Mouse (Mus musculus): ENCODE measurements around the gene Ostm1. TPM values are rescaled to one million over a fixed set of nuclear protein-coding genes. Genes with fewer than 3 reads are reported as not detected.

The Ostm1 gene
- total RNA-seq, 4 experiments from 2014 or later = 18.6 to 21.5 (median 20.9) TPM

DNA sequence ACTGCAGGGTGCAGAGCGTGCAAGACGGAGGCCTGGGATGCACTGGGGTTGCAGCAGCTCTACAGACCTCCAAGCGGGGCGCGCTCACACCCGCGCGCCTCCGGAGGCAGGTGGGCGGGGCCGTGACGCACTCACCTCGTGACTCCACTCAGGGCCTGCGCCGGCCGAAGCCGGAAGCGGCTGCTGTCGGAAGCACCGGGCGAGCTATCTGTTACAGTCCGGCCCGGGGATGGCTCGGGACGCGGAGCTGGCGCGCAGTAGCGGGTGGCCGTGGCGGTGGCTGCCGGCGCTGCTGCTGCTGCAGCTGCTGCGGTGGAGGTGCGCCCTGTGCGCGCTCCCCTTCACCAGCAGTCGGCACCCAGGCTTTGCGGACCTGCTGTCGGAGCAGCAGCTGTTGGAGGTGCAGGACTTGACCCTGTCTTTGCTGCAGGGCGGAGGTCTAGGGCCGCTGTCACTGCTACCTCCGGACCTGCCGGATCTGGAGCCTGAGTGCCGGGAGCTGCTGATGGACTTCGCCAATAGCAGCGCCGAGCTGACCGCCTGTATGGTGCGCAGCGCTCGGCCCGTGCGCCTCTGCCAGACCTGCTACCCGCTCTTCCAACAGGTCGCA, 95.2 kb downstream of the Ostm1 start:
- peak; percentile 82 to 87 for DNase-seq (ENCODE audit: low spot score in 2 of 2)

GRCm38 (mm10) chr10:42679586-42679985, 96.0 kb downstream of the Ostm1 start:
- DNase-seq (ENCODE audit: low spot score in 2 of 2) = no peak

GRCm38 (mm10) chr10:42680582-42681001, 97.0 kb downstream of the Ostm1 start:
- no peak for DNase-seq (ENCODE audit: low spot score in 2 of 2)

- DNase-seq (ENCODE audit: low spot score in 2 of 2) = no peak
Measured at GRCm38 (mm10) chr10:42682421-42682820, 98.8 kb downstream of the Ostm1 start.

GRCm38 (mm10) chr10:42687873-42688272, 104.3 kb downstream of the Ostm1 start:
- no peak for DNase-seq (ENCODE audit: low spot score in 2 of 2)

DNA sequence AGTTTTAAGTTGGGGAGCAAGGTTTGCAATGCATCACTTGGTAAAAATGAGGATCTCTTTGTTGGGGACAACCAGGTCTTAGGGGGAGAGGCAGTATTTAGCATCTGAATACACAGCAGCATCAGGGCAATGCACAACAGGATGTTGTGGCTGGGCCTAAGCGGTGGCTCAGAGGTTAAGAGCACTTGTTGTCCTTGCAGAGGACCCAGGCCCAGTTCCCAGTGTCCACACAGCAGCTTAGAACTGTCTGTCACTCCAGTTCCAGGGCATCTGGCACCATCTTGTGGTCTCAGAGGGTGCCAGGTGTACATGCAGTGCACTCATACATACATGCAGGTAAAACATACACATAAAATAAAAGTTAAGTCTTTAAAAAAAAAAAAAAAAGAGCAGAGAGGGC, 106.1 kb downstream of the Ostm1 start:
- no peak for DNase-seq (ENCODE audit: low spot score in 2 of 2)

DNA sequence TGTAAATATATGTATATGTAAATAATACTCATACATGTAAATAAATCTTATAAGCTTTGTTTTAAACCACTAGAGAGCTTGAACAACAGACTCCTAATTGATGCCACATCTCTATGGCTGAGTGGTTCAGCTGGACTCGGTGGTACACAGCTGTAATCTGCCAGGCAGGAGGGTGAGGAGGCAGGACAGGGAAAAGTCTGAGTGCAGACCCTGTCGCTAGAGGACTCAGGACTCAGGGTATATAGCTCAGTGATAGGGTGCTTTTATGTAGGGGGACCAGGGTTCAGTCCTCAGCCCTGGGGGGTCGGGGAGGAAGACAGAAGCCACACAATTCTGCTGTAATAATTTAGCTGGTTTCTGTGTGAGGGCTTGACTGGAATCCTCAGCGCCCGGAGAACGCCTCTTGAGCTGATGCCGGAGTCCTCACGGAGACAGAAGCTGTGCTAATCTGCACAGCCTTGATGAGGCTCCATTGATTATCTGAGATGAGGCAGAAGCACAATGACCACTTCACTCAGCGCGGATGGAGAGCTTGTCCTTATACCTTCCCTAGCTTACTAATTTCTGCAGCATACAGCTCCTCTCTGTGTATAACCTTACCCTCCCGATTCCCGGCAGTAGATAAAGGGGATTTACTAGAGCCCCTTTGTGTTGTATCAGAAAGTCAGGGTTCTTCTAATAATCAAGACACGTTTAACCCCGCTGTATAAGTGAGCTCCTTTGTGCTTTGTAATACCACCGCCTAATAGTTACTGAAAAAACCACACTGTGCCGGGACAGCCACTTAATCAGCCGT, 106.8 kb downstream of the Ostm1 start:
- DNase-seq (ENCODE audit: low spot score in 2 of 2) = no peak

GRCm38 (mm10) chr10:42691051-42691450, 107.4 kb downstream of the Ostm1 start:
- no peak for DNase-seq (ENCODE audit: low spot score in 2 of 2)

DNA sequence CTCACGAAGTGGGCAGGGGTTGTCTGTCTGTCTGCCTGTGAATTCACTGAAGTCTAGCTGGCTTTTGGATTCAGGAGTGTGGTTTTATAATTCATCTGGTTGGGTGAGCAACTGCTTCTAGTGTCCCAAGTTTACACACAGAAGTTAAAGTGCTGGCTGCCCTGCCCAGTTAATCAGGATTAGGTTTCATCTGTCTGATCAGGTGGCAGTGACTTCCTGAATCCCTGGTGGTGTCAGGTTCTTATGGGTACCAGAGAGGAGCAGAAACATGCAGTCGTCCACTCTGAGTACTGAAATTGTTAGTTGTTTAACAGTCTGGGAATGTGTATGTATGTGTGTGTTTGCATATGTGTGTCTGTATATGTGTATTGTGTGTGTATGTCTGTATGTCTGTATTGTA, 108.5 kb downstream of the Ostm1 start:
- DNase-seq (ENCODE audit: low spot score in 2 of 2) = no peak

- DNase-seq (ENCODE audit: low spot score in 2 of 2) = no peak
Measured at GRCm38 (mm10) chr10:42692794-42693193, 109.2 kb downstream of the Ostm1 start.

DNA sequence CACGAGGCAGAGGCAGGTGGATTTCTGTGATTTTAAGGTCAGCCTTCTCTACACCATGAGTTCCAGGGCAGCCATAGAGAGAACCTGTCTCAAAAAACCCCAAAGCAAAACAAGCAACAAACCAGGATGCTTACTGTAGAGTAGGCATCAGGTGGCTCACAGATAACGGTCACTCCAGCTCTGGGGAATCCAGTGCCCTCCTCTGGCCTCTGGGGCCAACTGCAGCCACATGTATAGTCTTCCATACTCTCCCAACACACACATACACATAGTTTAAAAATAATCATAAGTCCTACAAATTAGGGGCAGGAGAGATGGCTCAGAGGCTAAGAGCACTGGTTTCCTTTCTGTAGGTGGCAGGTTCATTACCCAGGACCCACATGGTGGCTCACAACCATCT, 109.9 kb downstream of the Ostm1 start:
- no peak for DNase-seq (ENCODE audit: low spot score in 2 of 2)

GRCm38 (mm10) chr10:42696361-42696760, 112.7 kb downstream of the Ostm1 start:
- DNase-seq (ENCODE audit: low spot score in 2 of 2) = no peak

GRCm38 (mm10) chr10:42697007-42697406, 113.4 kb downstream of the Ostm1 start:
- DNase-seq (ENCODE audit: low spot score in 2 of 2) = peak; percentile 32 to 43

DNA sequence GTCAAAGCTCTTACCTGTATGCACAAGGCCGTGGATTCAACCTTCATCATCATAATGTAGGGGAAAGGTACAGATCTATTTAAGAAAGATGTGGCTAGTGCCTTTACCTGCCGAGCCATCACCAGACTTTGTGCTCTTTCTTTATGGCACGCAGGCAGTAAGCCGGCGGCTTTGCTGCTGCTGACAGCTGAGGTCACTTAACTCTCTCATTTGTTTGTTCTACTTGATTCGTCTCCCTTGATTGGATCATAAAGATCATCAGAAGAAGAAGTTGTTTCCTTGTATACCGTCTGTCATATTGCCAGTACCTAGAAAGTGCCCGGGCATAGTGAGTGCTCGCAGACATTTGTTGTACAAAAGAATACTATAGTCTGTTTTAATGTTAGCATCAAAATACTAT, 114.8 kb downstream of the Ostm1 start:
- no peak for DNase-seq (ENCODE audit: low spot score in 2 of 2)

GRCm38 (mm10) chr10:42698994-42699393, 115.4 kb downstream of the Ostm1 start:
- DNase-seq (ENCODE audit: low spot score in 2 of 2) = no peak

GRCm38 (mm10) chr10:42702111-42702510, 118.5 kb downstream of the Ostm1 start:
- DNase-seq (ENCODE audit: low spot score in 2 of 2) = no peak

DNA sequence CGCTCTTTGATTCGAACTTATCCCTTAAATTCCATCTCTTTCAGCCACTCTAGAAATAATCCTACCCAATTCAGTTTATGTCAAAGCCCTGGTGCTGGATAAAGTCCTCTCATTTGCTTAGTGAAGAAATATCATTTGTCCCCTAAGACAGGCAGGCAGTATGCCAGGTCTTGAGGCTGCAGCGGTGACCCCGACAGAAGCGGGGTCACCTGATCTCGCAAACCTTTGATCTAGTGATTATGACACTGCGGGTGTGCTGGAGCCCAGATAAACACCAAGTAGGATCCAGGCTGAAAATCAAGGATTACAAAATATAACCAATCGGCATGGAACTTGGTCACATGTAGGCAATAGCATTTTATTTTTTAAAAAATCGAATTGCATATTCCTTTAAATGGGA, 131.1 kb downstream of the Ostm1 start:
- no peak for DNase-seq (ENCODE audit: low spot score in 2 of 2)

- no peak for DNase-seq (ENCODE audit: low spot score in 2 of 2)
Measured at GRCm38 (mm10) chr10:42715366-42716035, 131.9 kb downstream of the Ostm1 start.

DNA sequence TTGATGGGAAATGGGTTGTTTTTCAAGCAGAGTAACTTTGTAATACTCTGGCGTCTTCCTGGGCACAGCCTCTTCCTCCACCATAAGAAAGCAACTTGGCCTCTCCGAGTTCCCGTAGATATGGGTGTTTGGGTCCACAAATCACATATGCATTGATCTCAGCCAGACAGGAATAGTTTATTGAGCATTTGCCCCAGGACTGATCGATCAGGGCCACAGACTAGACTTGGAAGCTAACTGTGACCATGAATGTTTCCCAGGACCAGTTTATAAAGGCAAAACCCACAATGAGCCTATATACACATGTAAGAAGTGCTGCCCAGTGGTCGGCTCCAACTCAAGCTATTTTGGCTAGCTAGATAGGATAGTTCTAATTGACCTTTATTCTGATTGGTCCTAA, 138.5 kb downstream of the Ostm1 start:
- DNase-seq (ENCODE audit: low spot score in 2 of 2) = no peak

- DNase-seq (ENCODE audit: low spot score in 2 of 2) = no peak
Measured at GRCm38 (mm10) chr10:42723275-42724232, 139.9 kb downstream of the Ostm1 start.

DNA sequence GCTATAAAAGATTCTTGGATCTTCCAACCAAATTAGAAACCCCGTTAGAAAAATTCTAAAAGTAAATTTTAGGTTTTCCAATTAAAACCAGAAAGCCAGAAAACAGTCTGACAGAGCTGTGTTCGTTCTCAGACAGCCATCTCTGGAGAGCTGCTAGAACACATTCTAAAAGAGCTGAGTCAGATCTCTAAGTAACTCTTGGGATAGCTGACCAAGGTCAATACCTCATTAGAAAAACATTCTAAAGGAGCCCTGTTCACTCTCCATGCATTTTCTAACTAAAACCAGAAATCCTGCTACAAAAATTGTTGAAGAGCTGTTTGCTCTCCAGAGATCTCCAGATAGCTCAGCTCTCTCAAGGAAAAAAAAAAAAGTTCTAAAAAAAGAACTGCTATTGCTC, 146.0 kb downstream of the Ostm1 start:
- DNase-seq (ENCODE audit: low spot score in 2 of 2) = no peak
